Mouse (Mus musculus) left cerebral cortex, adult 18-20 months (tissue): Measurements from ENCODE around the gene Gtpbp3. TPM values are rescaled to one million over a fixed set of nuclear protein-coding genes. Genes with fewer than 3 reads are reported as not detected.

Experiments
- DNase-seq, 2 experiments: peaks; one replicate each; pipeline ENCODE4 v3.0.0; 2021 to 2022; ENCODE audit warnings: low spot score in 2 of 2, mixed read lengths in 1 of 2
- total RNA-seq, 2 experiments: library from RNA; stranded (reverse); gene quantifications; 2 replicates each; pipeline ENCODE4 v1.2.3; 2021

Gtpbp3 gene
- total RNA-seq, 2 experiments from 2014 or later: 29.3 to 36.7 TPM

GRCm38 (mm10) chr8:71528362-71529073, 40.6 kb downstream of the Gtpbp3 start:
- DNase-seq: no peak

- peak; percentile 30 to 36 for DNase-seq
Measured at GRCm38 (mm10) chr8:71530735-71531467, 43.0 kb downstream of the Gtpbp3 start.

GRCm38 (mm10) chr8:71534263-71534810, 46.4 kb downstream of the Gtpbp3 start:
- no peak for DNase-seq

- DNase-seq: peak in 1 of 2 experiments; percentile 25
Measured at GRCm38 (mm10) chr8:71535663-71536062, 47.8 kb downstream of the Gtpbp3 start.

- DNase-seq: peak; percentile 25 to 26
Measured at GRCm38 (mm10) chr8:71537028-71537867, 49.3 kb downstream of the Gtpbp3 start, which contains the start of gene Bst2. Gene Bst2 (minus strand): TSS chr8:71537456.

- DNase-seq: peak; percentile 96 to 97
Measured at GRCm38 (mm10) chr8:71542632-71543343, 54.9 kb downstream of the Gtpbp3 start, which contains the start of gene Mvb12a. Gene Mvb12a (plus strand): TSS chr8:71542922.

- no peak for DNase-seq
Measured at GRCm38 (mm10) chr8:71543755-71544154, 55.9 kb downstream of the Gtpbp3 start.

GRCm38 (mm10) chr8:71545053-71545452, 57.1 kb downstream of the Gtpbp3 start:
- DNase-seq: no peak

GRCm38 (mm10) chr8:71547590-71547989, 59.7 kb downstream of the Gtpbp3 start:
- DNase-seq: no peak

Other genes with a start within 250 kb of the Gtpbp3 start
- gene Myo9b, start 215.4 kb upstream of the Gtpbp3 start, total RNA-seq: 10 to 100 TPM; 30.1 to 30.9 TPM
- 10 to 100 TPM; 12.8 to 17.8 TPM for gene Haus8, start 215.2 kb upstream of the Gtpbp3 start, total RNA-seq
- 100 to 1,000 TPM; 116 to 126 TPM for gene Use1, start 121.3 kb upstream of the Gtpbp3 start, total RNA-seq
- 10 to 100 TPM; 15.0 to 16.0 TPM for gene Ocel1, start 116.8 kb upstream of the Gtpbp3 start, total RNA-seq
- 10 to 100 TPM; 42.6 to 46.2 TPM for gene Nr2f6, start 106.1 kb upstream of the Gtpbp3 start, total RNA-seq
- 1 to 10 TPM; 3.3 to 4.2 TPM for gene Ushbp1, start 92.3 kb upstream of the Gtpbp3 start, total RNA-seq
- 100 to 1,000 TPM; 104 to 107 TPM for gene Babam1, start 91.2 kb upstream of the Gtpbp3 start, total RNA-seq
- gene Ankle1, start 82.1 kb upstream of the Gtpbp3 start, total RNA-seq: under 1 TPM; 0.21 to 0.26 TPM
- 100 to 1,000 TPM; 318 to 342 TPM for gene Abhd8, start 24.4 kb upstream of the Gtpbp3 start, total RNA-seq
- gene Mrpl34, start 23.1 kb upstream of the Gtpbp3 start, total RNA-seq: 10 to 100 TPM; 58.6 to 61.4 TPM
- gene Dda1, start 18.9 kb upstream of the Gtpbp3 start, total RNA-seq: 10 to 100 TPM; 76.7 to 86.1 TPM
- gene Ano8, start 2.1 kb upstream of the Gtpbp3 start, total RNA-seq: 10 to 100 TPM; 56.2 to 58.6 TPM
- 1 to 10 TPM; 9.4 to 9.5 TPM for gene Plvap, start 23.6 kb downstream of the Gtpbp3 start, total RNA-seq
- gene Ccdc194, start 37.6 kb downstream of the Gtpbp3 start, total RNA-seq: not detected
- gene Bst2, start 49.4 kb downstream of the Gtpbp3 start, total RNA-seq: 1 to 10 TPM; 4.7 to 6.9 TPM
- gene Mvb12a, start 54.8 kb downstream of the Gtpbp3 start, total RNA-seq: 10 to 100 TPM; 35.5 to 36.6 TPM
- under 1 TPM; 0.21 to 0.23 TPM for gene Tmem221, start 70.8 kb downstream of the Gtpbp3 start, total RNA-seq
- under 1 TPM in 1 of 2 experiments, not detected in 1; 0.26 TPM for gene Nxnl1, start 78.5 kb downstream of the Gtpbp3 start, total RNA-seq
- gene Slc27a1, start 80.8 kb downstream of the Gtpbp3 start, total RNA-seq: 100 to 1,000 TPM in 1 of 2 experiments, 10 to 100 TPM in 1; 86.2 to 100 TPM
- 10 to 100 TPM; 31.1 to 31.3 TPM for gene Pgls, start 104.1 kb downstream of the Gtpbp3 start, total RNA-seq
- 1 to 10 TPM; 1.9 to 4.8 TPM for gene Fam129c, start 109.5 kb downstream of the Gtpbp3 start, total RNA-seq
- gene Colgalt1, start 122.9 kb downstream of the Gtpbp3 start, total RNA-seq: 10 to 100 TPM; 46.9 to 49.8 TPM
- 100 to 1,000 TPM; 267 to 296 TPM for gene Unc13a, start 183.7 kb downstream of the Gtpbp3 start, total RNA-seq
- 1 to 10 TPM; 4.8 to 5.0 TPM for gene Jak3, start 188.2 kb downstream of the Gtpbp3 start, total RNA-seq
- gene Insl3, start 201.1 kb downstream of the Gtpbp3 start, total RNA-seq: under 1 TPM in 1 of 2 experiments, not detected in 1; 0.63 TPM
- gene B3gnt3, start 213.7 kb downstream of the Gtpbp3 start, total RNA-seq: 1 to 10 TPM in 1 of 2 experiments, under 1 TPM in 1; 0.82 to 1.1 TPM
- 100 to 1,000 TPM; 155 to 167 TPM for gene Fcho1, start 237.6 kb downstream of the Gtpbp3 start, total RNA-seq